Mouse (Mus musculus) brain, embryonic 14.5 days (tissue): Measurements from ENCODE around the gene Entr1. TPM values are rescaled to one million over a fixed set of nuclear protein-coding genes. Genes with fewer than 3 reads are reported as not detected.
"Not testable (repeated sequence)": the region's sequence is repeated elsewhere in the genome, so short reads cannot be mapped to it uniquely, and the experiment has no call there.

Source experiments
- DNase-seq: peaks from one replicate; pipeline ENCODE4 v3.0.0-alpha.2; 2011; ENCODE audit warnings: low read depth
- CTCF ChIP-seq: fragments of 200-500 bp; IDR thresholded peaks from 2 replicates; pipeline ENCODE4 v1.5.1; 2012; ENCODE audit warnings: inconsistent platforms, mild to moderate bottlenecking, moderate library complexity, borderline replicate concordance; ENCODE audit not compliant: insufficient read depth, insufficient read length; ENCODE audit errors: extremely low read depth
- POLR2A ChIP-seq: fragments of 200-500 bp; IDR thresholded peaks from 2 replicates; pipeline ENCODE4 v1.6.1; 2012; ENCODE audit warnings: mild to moderate bottlenecking, inconsistent platforms, borderline replicate concordance; ENCODE audit not compliant: poor library complexity, insufficient read depth, insufficient read length, severe bottlenecking; ENCODE audit errors: extremely low read depth
- polyA plus RNA-seq: library from polyadenylated mRNA; depleted of rRNA; stranded (reverse); fragments of >200 nt; gene quantifications from 2 replicates; pipeline ENCODE4 v1.2.3, GENCODE M21; 2012

Gene Entr1
- polyA plus RNA-seq, 1 experiment = 222 TPM

- peak; percentile 96 for DNase-seq
- TF ChIP-seq CTCF = peak; percentile 97
- TF ChIP-seq POLR2A = peak; percentile 48; the same call in 1 of the 2 replicates
These were observed 19.6 kb upstream of the Entr1 start, which contains the start of gene Inpp5e for GRCm38 (mm10) chr2:26408515-26409356. TSS of gene Inpp5e (minus strand) at chr2:26409203.

- no peak for DNase-seq
- TF ChIP-seq POLR2A (no peak), CTCF (no peak)
These were observed 14.2 kb upstream of the Entr1 start for GRCm38 (mm10) chr2:26403306-26403705.

- TF ChIP-seq CTCF = no peak
- TF ChIP-seq POLR2A = no peak
- DNase-seq = no peak
These were observed 13.1 kb upstream of the Entr1 start for GRCm38 (mm10) chr2:26402265-26402664.

GRCm38 (mm10) chr2:26401023-26401422 lies 11.9 kb upstream of the Entr1 start:
- no peak for DNase-seq
- no peak for TF ChIP-seq POLR2A
- TF ChIP-seq CTCF = no peak

GRCm38 (mm10) chr2:26400296-26400695 lies 11.2 kb upstream of the Entr1 start:
- DNase-seq = no peak
- no peak for TF ChIP-seq POLR2A
- no peak for TF ChIP-seq CTCF

GRCm38 (mm10) chr2:26399647-26400046 lies 10.5 kb upstream of the Entr1 start:
- DNase-seq = no peak
- TF ChIP-seq CTCF = no peak
- no peak for TF ChIP-seq POLR2A

- no peak for DNase-seq
- TF ChIP-seq CTCF = no peak
- no peak for TF ChIP-seq POLR2A
These were observed 9.9 kb upstream of the Entr1 start for GRCm38 (mm10) chr2:26398978-26399377.

GRCm38 (mm10) chr2:26391617-26392016 lies 2.5 kb upstream of the Entr1 start:
- DNase-seq = no peak
- TF ChIP-seq CTCF (no peak), POLR2A (no peak)

- DNase-seq = no peak
- no peak for TF ChIP-seq CTCF
- no peak for TF ChIP-seq POLR2A
These were observed 1.8 kb upstream of the Entr1 start for GRCm38 (mm10) chr2:26390954-26391353.

GRCm38 (mm10) chr2:26388682-26389153 lies 398 bp downstream of the Entr1 start:
- TF ChIP-seq CTCF (no peak), POLR2A (no peak)
- DNase-seq = peak; percentile 24

- no peak for TF ChIP-seq POLR2A
- no peak for TF ChIP-seq CTCF
- DNase-seq = no peak
These were observed 1.4 kb downstream of the Entr1 start for GRCm38 (mm10) chr2:26387713-26388112.

GRCm38 (mm10) chr2:26380871-26381270 lies 8.2 kb downstream of the Entr1 start:
- not testable (repeated sequence) for DNase-seq
